Mouse (Mus musculus) left cerebral cortex, adult 9 months (tissue): ENCODE data around the gene Tmigd3.

Experiments
- DNase-seq, 2 experiments: peaks; one replicate each; pipeline ENCODE4 v3.0.0; 2022; ENCODE audit warnings: low spot score in 2 of 2

The Tmigd3 gene

GRCm38 (mm10) chr3:105870558-105870957 lies at the start of gene Tmigd3, which contains the start of gene Adora3:
TSS of gene Tmigd3 (plus strand) at chr3:105870903.
TSS of gene Adora3 (plus strand) at chr3:105870858.
- no peak for DNase-seq

DNA sequence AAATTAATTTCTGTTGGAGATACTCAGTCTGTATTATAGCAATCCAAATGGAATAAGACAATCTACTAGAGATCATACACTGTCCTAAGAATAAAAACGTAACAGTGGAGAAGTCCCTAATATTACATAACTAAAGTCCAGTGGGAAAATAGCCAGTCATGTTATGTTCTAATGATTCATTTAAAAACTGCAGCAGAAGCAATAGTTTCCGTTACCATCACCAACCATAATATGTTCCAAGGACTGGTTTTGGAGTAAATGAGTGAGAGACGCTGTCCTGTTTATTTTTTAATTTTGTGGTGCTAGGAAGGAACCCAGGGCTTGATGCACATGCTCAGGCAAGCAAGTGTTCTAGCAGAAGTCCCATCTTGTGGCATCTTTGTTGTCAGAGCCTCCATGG lies 49.2 kb upstream of the Tmigd3 start:
- no peak for DNase-seq

DNA sequence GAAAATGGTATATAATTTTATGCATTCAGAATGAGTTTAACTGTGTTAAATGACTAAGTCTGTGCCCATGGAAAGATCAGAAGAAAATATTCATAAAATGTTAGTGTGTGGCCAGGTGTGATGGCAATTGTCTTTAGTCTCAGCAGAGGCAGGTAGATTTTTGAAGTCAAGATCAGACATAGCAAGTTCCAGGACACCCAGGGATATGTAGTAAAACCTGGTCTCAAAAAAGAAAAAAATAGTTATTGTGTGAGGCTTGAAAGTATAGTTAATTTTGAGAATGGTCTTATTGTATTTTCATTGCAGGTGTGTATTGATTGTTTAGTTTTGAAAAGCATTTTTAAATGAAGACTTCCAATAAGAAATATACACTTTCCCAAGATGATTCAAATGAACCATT lies 47.1 kb upstream of the Tmigd3 start:
- DNase-seq = no peak

DNA sequence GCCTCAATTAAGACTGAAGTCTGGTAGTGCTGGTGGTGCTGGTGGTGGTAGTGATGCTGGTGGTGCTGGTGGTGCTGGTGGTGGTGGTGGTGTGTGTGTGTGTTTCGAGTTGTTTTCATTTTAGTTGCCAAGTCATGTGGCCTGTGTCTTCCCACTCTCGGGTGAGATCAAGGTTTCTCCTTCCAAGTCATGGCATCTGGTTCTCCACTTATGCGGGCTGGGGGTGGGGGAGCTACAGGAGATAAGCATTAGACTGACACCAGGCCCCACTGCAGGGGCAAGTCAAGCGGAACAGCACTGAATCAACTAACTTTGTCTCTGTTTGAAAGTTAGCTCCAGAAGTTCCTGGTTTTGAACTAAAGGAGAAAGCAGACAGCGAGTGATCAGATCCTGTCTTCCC lies 46.6 kb upstream of the Tmigd3 start:
- DNase-seq = no peak

DNA sequence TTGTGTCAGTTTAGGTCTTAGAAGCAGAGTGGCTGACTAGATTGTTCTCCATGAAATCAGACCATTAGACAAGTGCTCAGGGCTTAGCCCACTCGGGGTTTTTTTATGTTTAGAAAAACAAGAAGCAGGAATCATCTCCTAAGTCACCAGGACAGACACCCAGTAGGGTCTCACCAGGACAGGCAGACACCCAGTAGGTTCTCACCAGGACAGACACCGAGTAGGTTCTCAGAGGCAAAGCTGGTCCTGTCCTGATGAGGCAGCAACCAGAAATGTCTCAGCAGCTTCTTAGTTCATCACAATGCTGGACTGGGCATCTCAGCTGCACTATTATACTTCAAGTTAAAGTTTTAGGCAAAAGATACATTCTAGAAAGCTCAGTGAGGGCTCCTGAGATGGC lies 46.0 kb upstream of the Tmigd3 start:
- DNase-seq = no peak

DNA sequence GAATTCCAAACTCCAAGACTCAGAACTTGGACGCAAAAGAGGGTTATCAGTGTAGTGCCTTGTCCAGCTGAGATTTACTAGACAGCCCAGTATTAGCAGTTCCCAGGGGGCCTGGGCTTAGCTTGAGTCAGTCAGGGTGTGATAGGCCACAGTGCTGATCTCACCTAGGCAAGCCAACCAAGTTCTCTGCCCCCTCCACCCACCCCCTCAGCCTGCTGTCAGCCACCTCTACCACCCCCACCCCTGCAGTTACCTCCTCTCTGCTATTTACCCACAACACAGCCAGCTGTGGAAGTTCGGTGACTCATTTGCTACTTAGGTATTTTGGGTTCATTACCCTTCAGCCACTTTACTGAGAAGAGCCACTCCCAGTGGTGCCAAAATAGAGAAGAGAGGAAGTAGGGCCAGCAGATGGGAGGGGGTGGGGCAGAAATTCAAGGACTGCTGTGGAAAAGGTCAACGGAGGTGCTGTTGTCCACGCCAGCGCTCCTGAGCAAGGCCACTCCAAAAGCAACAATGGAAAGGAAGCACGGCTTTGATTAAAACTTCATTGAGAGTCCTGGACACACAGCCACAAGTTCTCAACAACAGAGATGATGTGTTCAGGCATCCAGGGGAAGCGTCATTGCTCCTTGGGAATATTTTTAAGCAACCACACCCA lies 45.1 kb upstream of the Tmigd3 start:
- DNase-seq = no peak

- DNase-seq = no peak
Observed at GRCm38 (mm10) chr3:105831584-105831983, 39.1 kb upstream of the Tmigd3 start.

DNA sequence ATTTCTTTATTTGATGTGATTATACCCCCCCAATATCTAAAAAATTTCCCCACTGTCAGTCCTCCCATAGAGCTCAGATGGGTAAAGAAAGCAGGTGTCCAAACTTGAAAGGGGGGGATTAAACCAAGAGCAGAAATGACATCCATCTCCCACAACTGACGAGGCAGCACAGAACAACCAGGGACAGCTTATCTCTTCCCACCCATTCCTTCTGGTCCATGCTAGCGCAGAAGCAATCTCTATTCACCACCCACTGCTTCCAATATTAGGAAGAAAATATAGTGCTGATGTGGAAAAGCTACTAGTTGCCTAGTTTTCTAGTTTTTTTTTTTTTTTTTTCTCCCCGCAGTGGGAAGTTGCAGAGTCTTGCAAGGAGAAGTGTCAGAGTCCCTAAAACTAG lies 34.8 kb upstream of the Tmigd3 start:
- DNase-seq = no peak

- no peak for DNase-seq
Observed at GRCm38 (mm10) chr3:105836883-105837282, 33.8 kb upstream of the Tmigd3 start.

GRCm38 (mm10) chr3:105838655-105839054 lies 32.0 kb upstream of the Tmigd3 start:
- DNase-seq = no peak

DNA sequence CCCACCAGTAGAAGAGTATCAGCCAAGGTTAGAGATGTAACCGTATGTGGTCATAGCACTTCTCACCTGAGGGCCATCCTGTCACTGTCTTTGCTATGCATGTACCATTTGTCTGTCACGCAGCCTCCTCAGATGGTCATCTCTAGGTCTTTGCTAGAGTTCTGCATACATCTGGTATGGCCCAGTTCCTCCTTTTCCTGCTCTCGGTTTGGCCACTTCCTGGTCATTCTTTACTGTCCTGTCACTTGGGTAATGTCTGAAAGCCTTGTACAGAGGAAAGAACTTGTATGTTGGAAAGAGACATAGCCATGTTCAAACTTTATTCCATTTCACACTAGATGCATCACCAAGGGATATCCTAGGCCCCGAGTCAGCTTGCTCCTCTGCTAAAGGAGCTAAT lies 30.9 kb upstream of the Tmigd3 start:
- DNase-seq = no peak

GRCm38 (mm10) chr3:105846294-105847069 lies 24.2 kb upstream of the Tmigd3 start:
- DNase-seq = no peak

GRCm38 (mm10) chr3:105853781-105854180 lies 16.9 kb upstream of the Tmigd3 start:
- DNase-seq = no peak

GRCm38 (mm10) chr3:105854786-105855185 lies 15.9 kb upstream of the Tmigd3 start:
- no peak for DNase-seq

DNA sequence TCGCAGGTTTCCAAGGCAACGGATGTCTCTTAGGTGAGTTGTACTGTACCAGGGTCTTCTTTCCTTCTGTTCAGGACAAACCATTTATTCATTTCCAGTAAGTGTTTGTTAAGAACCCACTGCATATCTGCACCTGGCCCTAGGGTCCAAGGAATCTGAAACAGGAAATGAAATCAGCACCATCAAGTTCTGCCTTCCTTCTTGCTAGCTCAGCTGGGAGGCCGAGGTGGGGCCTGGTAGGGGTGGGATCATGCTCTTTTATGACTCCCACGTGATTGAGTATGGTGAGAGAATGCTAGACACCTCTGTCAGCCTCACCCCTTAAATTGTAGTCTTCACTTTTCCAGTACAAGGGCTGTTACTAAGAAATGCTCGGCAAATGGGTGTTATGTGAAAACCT lies 13.2 kb upstream of the Tmigd3 start:
- no peak for DNase-seq

GRCm38 (mm10) chr3:105861747-105862366 lies 8.8 kb upstream of the Tmigd3 start:
- no peak for DNase-seq

GRCm38 (mm10) chr3:105864123-105864522 lies 6.6 kb upstream of the Tmigd3 start:
- no peak for DNase-seq

- peak in 1 of 2 experiments; percentile 48 for DNase-seq
Observed at GRCm38 (mm10) chr3:105865122-105865521, 5.6 kb upstream of the Tmigd3 start.

- no peak for DNase-seq
Observed at GRCm38 (mm10) chr3:105868135-105868534, 2.6 kb upstream of the Tmigd3 start.

DNA sequence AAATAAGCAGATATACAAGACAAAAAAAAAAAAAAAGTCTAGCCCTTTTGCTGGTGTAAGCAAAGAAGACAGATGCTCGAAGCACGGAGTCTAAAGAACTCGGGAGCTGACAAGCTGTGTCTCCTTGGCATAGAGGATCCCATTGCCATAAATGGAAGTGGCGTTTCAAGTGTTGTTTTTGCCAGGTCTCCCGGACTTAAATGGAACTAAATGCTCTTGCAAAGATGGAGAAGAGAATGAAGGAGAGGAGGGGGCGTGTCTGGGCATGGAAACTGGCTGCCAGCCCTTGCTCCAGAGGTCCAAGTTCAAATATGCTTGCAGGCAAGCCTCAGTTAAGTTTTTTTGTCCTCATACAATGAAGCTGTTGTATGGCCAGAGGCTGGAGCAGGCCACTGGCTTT lies 1.3 kb downstream of the Tmigd3 start:
- DNase-seq = no peak

- no peak for DNase-seq
Observed at GRCm38 (mm10) chr3:105872579-105872978, 1.9 kb downstream of the Tmigd3 start.

- DNase-seq = no peak
Observed at GRCm38 (mm10) chr3:105873451-105874445, 3.0 kb downstream of the Tmigd3 start.
